Mouse (Mus musculus): Measurements from ENCODE around the gene Unc5b. TPM values are rescaled to one million over a fixed set of nuclear protein-coding genes. Genes with fewer than 3 reads are reported as not detected.

Unc5b gene
- total RNA-seq, 2 experiments from 2014 or later, result 35.3 to 47.0 TPM

DNA sequence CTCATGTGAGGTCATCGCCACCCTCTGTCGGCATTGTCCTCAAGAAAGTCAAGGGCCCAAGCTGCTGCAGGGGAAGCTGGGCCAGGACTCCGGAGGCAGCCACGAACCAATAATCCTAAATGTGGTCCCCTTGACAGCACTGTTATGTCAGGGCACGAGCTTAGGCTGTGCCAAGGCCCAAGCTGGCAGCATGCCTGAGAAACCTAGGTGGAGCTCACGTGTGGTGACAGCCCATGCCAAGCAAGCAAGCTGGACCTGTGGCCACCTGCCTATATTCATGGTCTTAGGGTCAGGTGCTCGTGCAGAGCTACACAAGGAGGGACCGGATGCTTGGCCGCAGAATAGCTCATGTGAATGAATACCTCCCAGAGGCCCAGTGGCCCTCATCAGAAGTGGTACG is 27.4 kb downstream of the Unc5b start:
- intact Hi-C loops (cut with DNase I), result no loop called here
- no peak for DNase-seq

DNA sequence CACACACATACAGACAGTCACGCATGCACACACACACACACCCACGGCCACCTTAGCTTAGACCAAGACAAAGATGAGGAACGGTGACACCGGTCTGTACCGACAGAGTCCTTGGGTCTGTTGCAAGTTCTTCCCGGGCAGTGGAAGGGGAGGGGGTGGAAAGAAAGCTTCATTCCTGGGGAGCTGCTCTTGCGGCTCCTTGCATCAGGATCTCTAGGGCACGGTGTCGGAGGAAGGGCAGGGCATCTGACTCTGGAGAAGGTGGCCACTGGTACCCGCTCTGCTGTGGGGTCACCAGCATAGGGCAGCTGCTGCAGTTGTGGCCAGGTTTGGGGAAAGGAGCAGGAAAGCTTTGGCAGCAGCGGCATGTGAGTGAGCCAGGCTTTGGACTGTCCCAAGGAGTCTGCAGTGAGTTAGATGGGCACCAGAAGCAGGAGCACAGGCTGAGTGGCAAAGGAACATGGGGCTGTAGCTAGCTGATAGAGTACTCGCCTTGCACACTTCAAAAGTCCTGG is 29.4 kb downstream of the Unc5b start:
- intact Hi-C loops (cut with DNase I), result no loop called here

DNA sequence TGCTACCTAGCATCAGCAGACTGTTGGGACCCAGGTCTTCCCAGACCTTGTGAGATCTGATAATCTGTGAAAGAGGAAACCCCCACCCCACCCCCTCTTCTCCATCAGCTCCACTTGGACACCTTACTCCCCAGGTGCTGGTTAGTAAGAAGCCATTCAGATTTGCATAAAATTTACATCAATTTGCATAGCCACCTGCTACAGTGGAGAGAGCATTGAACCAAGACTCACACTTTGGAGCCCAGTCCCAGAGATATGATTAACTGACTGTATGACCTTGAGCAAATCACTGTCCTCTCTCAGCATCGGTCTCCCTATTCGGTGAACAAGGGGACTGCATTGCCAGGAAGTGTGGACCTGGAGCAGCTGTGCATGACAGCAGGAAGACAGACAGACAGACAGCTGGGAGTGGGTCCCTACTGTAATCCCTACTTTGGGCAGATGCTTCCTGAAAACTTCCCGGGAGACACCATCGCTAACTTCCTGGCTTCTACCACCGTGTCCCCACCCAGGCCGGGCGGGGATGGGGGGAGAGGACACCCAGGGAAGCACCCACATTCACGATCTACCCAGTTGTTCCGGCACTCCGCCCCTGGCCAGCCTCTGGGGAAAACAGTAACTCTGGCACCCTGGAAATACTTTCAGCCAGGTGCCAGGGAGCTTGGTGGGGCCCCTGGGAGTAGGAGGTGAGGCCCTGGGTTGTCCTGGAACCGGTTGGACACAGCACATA is 30.0 kb downstream of the Unc5b start:
- no peak for DNase-seq
- intact Hi-C loops (cut with DNase I), result no loop called here

More for the DNA sequence above, 29.4 kb downstream of the Unc5b start:
- no peak for DNase-seq

DNA sequence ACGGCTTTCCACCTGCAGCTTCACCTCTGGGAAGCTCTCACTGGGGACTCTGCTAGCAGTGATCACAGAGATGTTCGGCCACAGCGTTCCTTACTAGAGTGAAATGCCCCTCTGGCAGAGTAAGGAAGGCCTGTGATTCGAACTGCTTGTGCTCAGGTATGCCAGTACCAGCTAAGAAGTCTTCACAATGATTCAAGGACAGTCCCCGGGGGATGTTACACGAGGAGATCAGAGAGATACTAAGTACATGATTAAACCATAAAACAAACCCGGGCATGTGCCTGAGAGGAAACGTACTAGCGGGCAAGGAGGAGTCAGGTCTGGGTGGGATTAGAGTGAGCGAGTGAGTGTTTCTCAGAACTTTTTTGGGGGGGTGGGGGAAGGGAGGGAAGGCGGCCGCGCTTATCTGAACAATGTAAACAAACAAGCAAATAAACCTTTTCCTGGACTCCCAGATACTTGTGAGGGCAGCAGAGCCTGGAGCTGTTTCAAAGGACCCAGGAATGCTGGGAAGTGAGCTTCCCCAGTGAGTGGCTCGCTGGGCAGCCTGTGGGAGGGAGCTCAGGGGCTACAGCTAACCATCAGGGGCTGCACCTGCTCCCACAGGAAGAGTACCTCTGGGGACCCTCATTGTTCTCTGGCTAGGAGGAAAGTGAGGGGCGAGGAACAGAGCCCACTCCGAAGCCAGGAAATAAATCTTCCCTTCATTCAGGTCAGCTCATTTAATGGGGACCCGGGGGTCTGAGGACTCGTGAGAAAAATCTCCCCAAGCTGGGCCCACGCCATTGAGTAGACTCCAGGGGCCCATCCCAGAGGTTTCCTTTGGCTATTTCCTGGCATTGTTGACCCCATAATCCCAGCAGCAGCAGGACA is 30.9 kb downstream of the Unc5b start:
- intact Hi-C loops (cut with DNase I), result no loop called here
- DNase-seq, result no peak

DNA sequence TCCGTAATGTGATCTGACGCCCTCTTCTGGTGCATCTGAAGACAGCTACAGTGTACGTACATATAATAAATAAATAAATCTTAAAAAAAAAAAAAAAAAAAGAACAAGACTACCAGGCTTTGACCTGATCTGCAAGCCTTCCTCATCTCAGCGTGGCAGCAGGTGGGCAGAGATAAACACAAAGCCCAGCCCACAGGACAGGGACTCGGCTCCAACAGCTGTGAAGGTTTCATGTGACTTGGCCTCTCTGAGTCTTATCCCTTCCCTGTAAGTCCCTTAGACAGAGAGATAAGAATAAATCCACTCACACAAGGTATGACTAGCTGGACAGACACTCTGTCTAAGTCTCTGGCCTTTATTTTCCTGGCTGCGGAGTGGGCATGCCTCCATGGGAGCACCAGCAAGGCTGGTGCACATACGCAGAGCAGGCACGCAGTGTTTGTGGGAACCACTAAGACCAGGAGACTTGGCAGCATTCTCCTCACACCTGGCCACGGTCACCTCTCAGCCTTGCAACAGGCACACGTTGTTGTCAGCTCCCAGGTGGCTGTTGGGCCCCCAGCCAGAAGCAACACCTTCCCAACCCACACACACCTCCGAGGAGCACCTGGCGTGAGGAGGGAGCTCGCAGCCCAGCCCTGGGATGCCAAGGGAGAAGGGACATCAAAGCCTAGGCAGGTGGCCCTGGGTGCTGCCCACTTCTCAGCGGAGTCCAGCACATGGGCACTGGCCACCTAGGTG is 33.5 kb downstream of the Unc5b start:
- DNase-seq, result no peak
- intact Hi-C loops (cut with DNase I), result no loop called here

DNA sequence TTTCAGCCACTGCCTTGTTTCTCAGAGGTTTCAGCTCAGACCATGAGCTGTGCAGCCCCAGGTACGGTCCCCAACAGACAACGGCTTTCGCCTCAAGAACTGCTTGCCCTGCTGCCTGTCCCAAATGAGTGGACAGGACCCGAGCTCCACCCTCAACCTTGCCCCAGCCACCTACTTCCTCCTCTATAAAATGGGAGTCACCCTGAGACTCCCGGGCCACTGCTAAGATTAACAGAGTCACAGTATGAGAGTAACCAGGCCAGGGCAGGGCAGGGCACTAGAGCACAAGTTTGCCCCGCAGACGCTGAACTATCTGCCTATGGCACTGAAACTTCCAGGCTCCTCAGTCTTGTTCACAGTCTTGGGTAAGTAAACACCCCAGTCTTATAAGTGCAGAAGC is 34.9 kb downstream of the Unc5b start:
- intact Hi-C loops (cut with DNase I), result no loop called here
- DNase-seq, result no peak

DNA sequence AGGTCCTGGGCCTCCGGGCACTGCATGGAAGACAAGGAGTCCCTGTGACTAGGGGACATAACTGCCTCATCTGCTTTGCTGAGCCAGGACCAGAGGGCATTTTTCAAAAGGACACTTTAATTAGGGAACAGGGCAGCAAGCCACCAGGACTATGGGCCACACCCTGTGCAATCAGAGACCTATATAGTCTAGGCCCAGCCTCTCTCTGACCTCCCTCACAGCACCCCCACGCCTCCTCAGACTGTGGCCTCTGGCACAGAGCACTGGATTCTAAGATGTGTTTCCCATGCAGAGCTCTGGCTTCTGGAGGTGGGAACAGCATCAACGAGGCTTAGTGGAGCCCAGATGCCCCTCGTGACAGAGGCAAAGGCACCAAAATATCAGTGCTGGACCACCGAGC is 35.4 kb downstream of the Unc5b start:
- DNase-seq, result no peak
- intact Hi-C loops (cut with DNase I), result no loop called here

DNA sequence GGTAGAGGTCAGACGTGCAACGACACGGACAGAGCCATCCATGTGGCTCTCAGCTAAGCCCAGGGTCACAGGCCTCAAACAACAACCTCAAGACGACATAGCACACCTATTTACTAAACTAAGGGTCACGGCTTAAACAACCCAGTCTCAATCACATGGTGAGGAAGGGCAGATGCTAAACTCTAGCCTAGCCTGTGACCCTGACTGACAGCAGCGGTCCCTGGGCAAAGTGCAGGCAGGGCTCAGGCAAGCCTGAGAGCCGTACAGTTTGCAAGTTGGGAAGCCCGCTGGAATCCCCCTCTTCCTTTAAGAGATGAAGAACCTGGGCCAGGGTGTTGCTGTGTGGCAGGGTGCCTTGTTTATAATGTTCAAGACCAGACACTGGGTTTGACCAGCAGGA is 36.6 kb downstream of the Unc5b start:
- intact Hi-C loops (cut with DNase I), result no loop called here
- no peak for DNase-seq

DNA sequence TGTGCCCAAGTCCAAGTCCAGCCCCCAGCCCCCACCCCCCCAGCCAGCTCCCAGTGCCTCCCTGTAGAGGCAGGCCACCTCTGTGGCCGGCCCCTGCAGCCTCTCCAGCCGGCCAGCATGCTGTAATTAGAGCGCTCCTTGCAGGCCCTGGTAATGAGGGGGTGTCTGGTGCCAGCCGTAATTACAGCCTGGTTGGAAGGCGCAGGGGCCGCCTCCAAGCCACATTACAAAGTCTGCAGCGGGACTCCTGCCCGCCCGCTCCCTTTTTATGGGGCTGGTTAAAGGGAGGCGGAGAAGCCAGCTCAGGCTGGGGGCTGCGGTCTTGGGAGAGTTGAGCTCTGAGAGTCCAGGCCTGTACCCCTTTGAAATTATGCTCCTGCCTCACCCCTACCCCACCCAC is 37.0 kb downstream of the Unc5b start:
- intact Hi-C loops (cut with DNase I), result no loop called here
- no peak for DNase-seq

DNA sequence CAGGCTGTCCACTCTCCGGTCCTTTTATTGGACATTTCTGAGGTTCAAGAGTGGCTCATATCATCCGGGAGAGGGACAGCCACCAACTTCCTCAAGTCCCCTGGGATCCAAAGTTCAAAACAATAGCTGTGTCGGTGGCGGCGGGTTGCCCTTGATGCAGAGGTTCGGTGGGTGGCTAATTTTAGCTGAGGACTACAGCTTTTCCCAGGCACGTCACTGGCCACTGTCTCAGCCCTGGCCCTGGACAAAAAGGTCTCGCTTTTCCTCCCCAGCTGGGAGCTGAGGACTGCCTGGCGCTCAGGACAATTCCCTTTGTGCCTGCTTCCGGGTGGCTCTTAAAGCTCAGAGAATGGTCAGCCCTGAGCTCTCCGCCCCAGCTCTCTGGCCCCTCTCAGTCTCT is 38.5 kb downstream of the Unc5b start:
- intact Hi-C loops (cut with DNase I), result no loop called here
- DNase-seq, result peak; percentile 71 to 73

DNA sequence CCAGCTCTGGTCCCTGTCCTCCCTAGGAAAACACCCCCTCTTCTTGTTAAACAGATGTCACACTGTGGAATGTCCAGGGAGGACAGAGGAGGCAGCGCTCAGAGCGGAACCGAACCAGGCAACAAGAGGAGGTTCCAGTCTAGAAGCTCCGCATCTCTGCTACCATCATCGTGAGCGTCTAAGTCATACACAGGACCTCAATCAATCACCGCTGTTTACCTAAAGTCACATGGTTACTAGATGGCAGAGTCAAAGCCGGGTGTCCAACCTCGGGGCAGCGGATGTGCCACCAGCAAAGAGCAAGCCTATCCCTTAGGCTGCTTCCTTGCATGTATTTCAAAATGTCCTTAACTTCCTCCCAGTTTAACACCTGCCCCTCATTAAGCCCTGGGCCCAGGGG is 39.0 kb downstream of the Unc5b start:
- intact Hi-C loops (cut with DNase I), result no loop called here
- no peak for DNase-seq

DNA sequence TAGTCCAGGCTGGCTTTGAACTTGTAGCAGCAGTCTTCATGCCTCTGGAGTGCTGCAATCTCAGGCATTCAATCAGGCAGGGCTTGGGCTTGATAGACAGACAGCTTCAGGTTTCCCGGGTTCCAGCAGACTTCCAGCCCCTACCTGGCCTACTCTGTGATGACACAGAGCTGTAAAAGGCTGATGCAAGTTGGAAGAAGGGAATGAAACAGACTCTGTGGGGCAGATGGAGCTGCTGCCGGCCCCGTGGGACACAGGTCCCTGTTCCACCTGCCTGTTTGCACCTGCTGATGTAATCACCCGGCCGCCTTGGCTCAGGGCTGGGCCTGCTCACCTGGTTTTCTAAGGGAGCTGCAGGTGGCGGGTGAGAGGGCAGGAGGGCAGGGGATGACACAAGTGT is 40.5 kb downstream of the Unc5b start:
- no peak for DNase-seq
- intact Hi-C loops (cut with DNase I), result no loop called here

DNA sequence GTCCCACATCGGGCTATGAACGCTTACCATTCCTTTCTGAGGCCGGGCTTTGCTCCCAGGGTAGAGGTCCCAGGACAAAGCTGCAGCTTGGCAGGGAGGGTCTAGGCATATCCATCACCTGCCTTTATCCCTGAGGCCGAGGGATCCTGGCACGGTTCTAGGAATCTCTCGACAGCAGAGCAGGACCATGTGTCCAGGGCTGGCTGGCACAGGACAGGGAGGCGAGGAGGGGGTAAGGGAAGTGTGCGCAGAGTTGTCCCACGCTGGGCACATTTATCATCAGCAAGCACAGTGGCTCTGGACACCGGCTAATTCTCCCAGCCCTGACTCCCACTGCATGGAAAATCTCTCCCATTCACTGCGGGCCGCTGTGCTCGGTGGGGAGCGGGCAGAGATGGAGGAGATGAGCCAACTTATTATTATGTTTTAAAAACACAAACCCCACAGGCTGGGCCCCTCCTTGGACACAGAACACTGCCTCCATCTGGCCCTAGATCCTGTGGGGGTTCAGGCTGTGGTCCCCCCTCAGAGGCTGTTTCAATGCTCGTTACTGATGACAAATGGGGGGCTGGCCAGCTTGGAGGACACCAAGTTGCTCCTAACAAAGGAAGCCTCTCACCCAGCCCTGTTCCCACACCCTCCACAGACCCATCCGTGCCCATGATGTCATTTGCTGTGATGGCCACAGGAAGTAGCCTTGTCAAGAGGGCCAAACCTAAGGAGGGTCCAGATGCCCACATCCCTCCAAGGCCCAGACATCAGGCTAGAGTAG is 43.9 kb downstream of the Unc5b start:
- no peak for DNase-seq

DNA sequence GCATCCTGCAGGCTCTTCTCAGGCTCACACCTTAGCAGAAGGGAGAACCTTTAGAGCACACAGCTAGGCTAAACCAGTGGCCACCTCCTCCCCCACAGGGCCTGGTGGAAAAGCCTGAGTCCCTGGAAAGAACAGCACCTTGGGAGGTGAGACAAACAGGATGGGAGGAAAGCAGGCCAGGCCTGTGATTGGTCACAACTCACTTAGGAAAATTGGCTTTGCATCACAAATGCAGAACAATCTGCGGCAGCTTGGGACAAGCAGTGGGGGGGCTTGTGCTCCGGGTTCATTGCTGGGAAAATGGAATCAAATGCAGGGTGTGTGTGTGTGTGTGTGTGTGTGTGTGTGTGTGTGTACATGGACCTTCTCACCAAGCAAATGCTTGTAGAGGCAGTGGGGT is 47.8 kb downstream of the Unc5b start:
- intact Hi-C loops (cut with DNase I), result no loop called here
- DNase-seq, result no peak

More for the DNA sequence above, 43.9 kb downstream of the Unc5b start:
- intact Hi-C loops (cut with DNase I), result no loop called here

DNA sequence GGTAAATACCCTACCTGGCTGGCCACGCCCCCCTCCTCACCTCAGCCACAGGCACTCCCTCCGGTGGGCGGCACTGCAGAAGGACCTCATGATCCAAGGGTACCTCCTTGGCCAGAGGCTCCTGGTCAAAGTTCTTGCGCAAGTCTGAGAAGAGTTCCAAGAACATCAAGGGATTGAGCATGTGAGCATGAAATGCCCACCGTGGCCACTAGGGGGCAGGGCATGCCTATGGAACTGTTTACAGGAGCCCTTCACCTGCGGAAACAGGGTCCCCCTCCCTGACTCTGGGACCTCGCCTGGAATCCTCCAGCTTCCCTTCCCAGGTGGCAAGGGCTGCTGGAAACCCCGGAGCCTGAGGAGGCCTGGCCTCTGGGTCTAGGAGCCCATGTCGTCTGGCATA is 51.8 kb downstream of the Unc5b start:
- peak; percentile 78 to 84 for DNase-seq
- intact Hi-C loops (cut with DNase I), result loop anchor here (1.0 to 2.0 kb wide), 3 partner anchors 56 to 273 kb away; no protein-coding TSS in a partner anchor

DNA sequence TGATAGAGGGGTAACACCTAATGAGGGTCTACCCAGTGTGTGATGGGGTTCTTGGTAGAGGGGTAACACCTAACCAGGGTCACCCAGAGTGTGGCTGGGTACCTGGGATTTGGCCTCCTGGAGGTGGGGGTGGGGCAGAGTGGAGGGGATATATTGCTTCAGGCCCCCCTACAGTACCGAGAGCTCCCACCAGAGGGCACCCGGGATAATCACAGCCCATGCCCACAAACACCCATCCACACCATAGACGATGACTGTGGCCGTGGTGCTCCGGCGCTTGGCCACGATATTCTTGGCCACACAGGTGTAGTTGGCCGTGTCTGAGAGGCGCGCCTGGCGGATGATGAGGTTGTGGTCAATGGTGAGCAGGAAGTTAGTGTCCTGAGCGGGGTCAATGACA is 52.8 kb downstream of the Unc5b start:
- peak; percentile 41 to 67 for DNase-seq

DNA sequence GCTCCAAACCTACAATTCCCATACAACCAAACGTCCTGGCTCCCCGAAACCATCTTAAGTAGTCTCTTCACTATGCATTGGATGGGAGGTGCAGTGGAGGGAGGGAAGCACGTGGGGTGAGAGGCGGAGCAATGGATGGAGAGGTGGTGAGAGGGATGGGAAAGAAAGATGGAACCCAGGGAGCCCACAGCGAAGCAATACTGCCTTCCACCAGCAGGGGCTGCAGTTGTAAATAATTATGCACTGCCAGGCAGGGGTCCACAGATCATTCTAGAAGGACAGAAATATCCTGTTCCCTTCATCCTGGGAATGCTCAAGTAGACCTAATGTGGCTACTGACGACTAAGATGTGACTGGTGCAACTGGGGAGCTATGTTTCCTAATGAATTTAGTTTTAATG is 55.9 kb downstream of the Unc5b start:
- intact Hi-C loops (cut with DNase I), result no loop called here
- DNase-seq, result peak in 1 of 2 experiments; percentile 38

More for the DNA sequence above, 52.8 kb downstream of the Unc5b start:
- intact Hi-C loops (cut with DNase I), result loop anchor here (1.0 to 2.0 kb wide), 3 partner anchors 53 to 290 kb away; partner anchors contain the start of gene Unc5b

DNA sequence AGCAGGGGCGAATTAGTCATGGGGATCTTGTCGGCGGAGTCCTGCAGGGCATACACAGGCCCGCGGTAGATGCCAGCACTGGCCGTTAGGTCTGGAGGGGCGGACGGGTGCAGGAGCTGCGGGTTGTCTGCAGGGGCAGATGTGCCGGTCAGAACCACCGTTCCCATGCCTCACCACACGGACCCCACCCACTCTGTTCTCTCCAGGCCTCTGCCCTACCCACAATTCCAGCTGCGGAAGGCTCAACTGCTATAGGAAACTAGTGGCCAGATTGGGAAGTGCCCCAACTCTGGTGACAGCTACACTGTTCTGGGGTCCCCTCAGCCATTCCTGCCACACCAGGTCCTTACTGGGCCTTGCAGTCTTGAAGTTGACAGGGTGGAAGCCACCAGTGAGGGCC is 56.8 kb downstream of the Unc5b start:
- intact Hi-C loops (cut with DNase I), result no loop called here
- DNase-seq, result no peak

DNA sequence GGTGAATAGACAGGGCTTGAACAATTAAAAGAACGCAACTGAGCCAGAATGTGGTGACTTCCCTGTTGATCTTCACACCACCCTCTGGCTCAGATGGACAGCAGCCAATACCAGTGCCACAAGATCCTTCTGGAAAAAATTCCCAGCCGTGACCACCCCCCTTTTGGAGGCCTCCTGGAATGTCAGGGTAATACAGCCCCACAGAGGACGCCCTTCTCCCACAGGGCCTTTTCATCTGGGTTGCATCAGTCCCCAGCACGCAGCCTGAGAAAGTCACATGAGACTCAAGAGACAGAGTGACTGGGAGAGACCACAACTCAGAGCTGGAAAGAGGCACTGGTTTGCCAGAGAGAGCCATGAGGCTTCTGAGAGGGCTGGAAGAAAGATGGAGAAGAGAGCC is 60.5 kb downstream of the Unc5b start:
- intact Hi-C loops (cut with DNase I), result no loop called here
- DNase-seq, result no peak

DNA sequence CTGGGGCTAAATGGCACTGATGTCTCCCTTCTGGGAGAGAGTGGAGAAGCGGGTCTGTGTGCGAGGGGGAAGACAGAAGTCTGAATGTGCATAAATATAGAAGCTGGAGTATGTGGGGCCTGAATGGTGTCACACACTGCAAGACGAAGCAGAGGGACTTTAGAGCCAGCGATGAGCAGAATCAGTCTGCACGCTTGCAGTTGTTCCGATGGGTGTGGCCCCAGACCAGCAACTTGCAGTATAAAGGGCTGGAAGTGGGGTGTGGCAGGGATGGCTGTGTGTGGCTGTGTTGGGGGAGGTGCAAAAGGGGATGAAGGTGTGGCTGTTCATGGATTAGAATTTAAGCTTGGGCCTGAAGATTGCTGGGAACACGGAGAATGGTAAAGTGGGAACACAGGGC is 62.8 kb downstream of the Unc5b start:
- intact Hi-C loops (cut with DNase I), result no loop called here
- no peak for DNase-seq
